Mouse (Mus musculus) retina, postnatal 1 day (tissue): ENCODE data around the gene Serpinb8.

Source experiments
- DNase-seq: peaks from one replicate; pipeline ENCODE4 v3.0.0-alpha.2; 2012

Gene Serpinb8

DNA sequence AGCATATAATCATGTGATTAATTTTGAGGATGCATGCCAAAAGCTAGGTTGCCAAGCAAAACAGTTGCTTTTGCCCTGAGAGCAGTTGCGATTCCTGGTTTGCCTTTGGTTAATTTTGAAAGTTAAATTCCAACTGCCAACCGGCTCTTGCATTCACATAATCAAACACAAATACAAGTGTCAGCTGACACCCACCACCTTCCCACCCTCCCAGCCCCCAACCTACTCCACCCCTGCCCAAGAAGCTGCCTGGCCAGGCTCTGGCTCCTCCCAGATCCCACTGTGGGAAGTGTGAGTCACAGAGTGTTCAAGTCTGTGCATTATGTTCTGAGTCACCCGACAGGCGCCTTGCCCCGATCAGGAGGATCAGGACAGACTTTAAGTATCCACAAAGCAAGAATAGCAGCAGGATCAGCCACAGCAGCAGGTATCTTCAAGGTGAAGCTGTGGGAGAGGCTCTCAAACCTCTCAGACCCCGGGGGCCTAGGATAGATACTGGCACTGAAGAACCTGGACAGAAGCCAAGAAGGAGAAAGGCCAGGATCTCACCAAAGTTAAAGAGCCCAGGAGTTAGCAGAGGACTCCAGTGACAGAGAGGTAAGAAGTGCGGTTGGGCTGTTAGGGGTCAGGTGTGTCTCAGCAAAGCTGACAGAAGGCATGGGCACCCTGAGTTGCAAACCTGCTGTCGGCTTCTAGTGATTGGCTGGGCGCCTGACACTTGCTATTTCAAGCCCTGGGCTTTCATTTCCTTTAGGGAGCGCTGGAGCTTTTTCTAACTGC lies at the start of gene Serpinb8:
TSS of gene Serpinb8 (plus strand) at position 316 of the 780 bp plus-strand sequence.
- no peak for DNase-seq

DNA sequence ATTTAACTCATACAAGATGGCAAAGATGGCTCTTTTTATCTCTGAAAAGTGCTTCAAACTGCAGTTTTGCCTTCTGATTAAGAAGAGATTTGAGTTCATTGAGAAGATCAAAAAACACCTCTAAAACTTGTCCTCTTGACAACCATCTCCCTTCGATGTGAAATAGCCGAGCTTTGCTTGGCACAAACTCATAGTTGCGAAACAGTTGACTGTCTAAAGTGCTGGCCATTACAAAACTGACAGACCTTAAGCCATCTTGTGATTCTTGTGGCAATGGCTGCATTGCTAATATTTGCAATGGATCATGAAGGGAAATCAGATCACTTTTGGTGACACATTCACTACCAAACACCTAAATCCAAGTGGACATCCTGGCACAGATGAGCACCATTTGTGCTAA lies 30.3 kb upstream of the Serpinb8 start:
- no peak for DNase-seq

DNA sequence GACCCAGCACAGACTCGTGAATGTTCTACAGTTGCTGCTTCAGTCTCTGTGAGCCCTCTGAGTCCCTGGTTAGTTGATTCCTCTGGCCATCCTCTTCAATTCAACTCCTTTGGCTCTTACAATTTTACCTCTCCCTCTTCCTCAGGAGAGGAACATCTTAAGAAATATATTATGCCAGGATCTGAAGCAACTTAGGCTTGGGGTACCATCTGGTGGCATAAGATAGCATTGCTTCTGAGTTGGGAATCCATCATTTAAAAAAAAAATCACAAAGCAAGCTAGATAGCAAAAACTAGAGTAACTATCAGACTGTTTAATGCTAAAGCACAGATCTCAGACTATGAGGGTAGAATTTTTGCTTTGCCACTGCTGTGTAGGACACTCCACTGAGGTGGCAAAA lies 27.7 kb upstream of the Serpinb8 start:
- no peak for DNase-seq

DNA sequence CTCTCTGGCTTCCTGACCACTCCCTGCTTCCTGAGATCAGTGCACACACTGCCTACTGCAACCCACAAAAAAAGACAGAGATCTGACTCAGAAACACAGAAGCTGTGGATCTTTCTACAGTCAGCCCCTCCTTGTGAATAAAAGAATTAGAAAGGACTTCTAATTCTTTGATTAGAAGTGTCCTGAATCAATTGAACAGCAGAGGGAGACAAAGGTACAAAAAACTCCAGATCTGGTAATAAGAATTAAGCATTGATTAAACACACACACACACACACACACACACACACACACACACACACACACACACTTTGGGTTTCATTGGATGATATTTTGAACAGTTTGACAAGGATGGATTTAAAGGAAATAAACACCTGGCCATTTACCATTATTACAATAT lies 24.2 kb upstream of the Serpinb8 start:
- DNase-seq = peak; percentile 32

DNA sequence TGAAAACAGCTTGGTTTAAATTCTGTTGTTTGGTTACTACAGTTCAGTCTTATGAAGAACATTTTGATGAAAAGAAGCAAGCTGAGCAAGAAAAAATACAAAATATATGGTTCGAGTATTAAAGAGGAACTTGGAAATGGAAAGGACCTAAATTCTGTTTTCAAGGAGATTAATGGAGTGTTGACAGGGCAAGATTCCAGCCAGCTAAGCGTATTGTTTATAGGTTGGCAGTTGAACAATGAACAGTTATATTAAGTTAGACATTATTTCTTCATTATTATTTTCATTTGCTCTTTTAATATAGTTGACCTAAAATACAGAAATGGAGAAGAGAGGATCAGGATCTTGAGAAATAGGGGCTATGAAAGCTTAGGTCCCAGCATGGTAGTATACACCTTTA lies 13.7 kb upstream of the Serpinb8 start:
- DNase-seq = no peak

DNA sequence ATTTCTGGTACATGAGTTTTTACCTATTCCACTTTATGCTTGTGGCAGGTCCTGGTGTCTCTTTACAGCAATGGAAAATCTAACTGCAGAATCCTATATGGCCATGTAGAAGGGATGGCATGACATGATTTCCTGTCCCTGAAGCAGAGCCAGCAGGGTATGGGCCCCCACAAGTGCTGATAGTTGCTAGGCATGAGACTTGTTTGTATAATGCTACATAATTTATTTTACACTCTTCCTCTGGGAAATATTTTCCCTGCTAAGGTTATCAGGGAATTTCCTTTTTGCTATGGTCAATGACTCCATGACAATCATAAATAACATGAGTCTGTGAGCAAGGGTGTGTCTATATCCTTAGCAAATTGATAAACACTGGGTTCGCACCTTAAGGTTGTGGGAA lies 12.3 kb upstream of the Serpinb8 start:
- no peak for DNase-seq

DNA sequence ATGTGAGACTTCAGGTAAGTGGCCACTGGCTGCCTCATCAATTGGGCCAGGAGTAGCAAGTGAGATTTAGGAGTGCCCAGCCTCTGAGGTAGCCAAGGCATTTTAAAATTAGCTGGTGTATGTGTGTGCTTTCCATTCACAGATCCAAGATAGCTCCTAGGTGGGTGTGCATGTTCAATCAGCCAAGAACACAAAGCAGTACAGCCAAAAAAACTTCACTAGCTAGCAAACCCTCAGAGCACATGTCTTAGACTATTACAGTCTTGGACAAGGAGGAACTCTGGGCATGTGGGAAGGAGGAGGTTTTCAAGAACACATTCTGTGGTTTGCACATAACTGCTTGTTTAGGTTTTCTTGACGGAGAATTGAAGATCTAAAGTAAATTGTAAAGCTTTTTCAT lies 8.6 kb upstream of the Serpinb8 start:
- DNase-seq = no peak

DNA sequence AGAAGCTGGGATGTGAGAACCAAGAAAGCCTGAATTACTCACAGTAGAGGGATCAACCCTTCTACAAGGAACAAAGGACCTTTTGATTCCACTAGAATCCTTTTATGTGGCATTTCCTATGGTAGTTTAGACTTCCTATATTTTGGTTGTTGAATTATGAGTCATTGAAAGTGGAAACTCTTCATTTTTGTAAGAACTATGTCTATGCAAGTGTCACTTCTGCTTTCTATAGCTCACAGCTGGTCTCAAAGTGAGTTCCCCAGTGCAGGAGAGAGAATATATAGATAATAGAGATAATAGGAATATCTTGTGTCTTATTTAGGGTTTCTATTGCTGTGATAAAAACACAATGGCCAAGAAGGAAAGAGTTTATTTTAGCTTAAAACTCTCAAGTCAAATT lies 6.9 kb upstream of the Serpinb8 start:
- no peak for DNase-seq

DNA sequence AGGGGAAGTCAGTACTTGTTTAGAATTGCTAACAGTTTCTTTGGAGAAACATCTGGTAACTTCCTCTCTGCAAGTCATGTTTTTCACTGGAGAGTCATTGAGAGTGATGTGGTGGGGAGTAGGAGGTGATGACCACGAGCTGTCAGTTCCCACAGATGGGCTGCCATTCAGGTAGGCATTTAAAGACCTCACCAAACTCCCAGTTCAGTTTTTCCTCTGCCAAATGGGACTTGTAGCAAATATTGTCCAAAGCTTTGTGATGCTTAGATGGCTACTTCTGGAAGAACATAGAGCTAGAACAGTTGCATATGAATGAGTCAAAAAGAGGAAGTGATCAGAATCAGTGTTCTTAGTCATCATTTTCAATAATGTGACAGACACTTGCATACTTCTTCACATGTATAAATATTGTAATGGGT lies 5.8 kb upstream of the Serpinb8 start:
- no peak for DNase-seq

DNA sequence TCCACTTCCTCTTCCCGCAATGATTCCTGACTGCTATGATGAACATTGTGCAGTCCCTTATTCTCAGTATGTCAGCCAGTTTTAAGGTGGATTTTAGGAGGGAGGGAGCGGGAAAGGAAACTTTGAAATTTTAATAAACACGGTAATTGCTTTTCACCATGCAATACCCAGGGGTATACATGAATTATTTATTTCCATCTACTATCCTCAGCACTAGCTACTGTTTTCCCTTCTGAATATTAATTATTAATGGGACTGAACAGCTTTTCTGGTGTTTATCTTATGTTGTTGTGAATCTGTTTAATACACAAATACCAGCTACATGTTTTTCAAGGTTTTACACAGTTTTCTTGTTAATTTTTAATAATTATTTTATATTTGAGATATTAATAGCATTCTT lies 4.9 kb upstream of the Serpinb8 start:
- DNase-seq = no peak

DNA sequence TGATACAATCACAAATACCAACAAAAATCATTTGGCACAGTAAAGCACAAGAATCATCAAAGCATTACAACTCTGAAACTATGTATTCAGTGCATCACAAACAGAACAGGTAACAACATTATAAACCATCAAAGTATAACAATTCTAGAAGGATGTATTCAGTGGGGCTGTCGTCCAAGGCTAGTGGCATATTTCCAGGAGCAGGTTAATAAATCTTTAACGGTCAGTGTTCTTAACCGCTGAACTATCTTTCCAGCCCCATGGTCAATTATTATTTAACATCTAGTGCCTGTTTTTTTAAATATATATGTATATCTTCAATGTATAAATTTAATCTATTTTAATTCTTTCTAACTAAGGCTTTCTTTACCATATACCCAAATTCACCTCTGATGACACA lies 3.6 kb upstream of the Serpinb8 start:
- DNase-seq = no peak

DNA sequence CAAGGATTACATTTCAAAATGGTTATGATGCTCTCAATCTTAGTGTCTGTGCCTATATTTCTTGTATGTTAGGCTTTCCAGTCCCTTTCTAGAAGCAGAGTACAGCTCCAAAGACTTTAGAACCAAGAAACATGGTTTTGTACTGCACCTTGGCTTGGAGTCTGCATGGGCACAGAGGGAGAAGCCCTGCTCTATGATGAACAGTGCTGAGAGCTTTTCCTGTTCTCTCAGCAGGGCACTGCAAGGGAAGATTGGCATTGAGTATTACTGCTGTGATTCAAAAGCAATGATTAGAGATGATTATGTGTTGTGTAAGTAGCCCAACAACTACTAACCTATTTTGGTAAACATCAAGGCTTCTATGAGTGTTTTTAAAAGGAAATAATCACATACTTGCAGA lies 1.6 kb upstream of the Serpinb8 start:
- DNase-seq = no peak

DNA sequence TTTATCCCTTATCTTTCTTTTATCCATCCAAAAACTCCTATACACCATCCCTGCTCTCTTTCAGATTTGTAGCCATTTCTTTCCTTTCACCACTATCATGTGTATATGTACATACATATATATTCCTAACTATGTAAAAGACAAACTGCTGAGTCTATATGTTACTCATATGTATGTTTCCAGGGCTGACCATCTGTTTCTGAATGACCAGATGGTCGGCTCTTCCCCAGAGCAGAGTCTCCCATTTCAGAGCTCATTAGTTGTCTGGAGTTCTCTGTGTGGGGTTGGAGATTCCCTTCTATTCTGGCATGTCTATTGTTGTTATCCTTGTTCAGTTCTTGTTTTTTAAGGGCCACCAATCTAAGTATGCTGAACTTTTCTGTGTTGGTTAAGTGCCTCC lies 1.2 kb upstream of the Serpinb8 start:
- no peak for DNase-seq

DNA sequence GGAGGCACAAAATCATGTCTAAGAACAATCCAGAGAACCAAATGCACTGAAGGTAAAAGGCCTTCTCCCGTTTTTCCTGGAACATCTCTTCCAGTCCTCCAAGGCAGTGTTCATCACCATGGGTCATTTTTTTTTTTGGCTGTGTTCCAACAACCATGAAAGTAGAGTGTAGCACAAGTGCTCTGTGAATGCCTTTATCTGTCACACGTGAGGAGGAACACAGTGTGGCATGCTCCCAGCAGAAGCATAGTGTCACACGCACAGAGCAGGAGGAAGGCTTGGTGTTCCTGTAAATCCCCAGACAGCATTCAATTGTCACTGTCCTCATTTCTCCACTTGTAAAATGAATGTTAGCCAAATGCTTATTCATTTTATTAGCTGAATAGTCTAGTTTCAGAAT lies 2.8 kb downstream of the Serpinb8 start:
- no peak for DNase-seq

DNA sequence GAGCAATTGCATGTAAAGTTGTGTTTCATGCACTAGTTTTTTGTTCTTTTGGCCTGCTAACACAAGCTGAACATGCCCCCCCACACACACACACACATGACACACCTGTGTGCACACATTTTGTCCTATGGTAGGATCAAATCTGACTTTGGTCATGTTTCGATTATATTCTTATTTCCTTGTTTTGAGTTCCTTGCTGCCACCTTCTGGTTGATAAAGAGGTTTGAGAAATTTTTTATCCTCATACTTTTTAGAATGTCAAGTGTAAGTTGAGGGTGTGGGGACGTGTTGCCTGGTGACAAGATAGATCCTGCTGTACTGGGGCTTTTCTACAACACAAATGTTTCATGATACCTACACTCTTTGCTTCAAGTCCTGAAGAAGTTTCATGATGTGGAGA lies 3.7 kb downstream of the Serpinb8 start:
- DNase-seq = no peak

DNA sequence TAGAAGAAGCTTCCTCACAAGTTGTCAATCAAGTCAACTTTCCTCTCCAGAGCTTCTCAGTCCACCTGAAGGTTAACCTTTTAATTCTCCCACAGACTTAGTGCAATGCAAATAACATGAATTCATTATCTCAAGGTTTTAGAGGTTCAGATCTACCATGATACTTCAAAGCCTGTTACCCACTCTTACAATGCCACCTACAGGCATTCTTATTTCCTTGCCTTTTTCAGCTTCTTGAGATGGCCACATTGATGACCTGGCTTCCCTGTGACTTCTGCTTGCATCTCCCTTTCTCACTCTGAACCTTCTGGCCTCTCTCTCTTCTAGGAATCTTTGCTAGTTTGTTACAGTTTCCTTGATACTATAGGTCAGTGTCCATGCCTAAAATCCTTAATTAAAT lies 7.1 kb downstream of the Serpinb8 start:
- DNase-seq = no peak

DNA sequence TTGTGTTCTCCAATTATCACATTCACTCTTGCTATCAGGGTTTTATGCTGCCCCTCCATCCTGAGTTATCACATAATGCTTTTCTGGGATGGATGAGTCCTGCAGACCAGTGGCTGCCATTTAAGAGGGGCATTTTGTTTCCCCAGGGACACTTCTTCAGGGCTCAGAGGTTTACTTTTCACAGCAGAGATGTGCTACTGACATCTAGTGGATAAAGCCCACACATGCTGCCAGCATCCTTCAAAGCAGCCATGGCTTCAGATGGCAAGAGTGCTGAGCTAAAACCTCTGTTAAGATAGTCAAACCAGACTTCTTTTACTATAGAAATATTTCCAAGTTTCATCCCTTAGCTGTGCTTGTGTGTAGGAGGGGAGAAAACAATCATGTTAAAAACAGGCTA lies 8.7 kb downstream of the Serpinb8 start:
- peak; percentile 39 for DNase-seq

DNA sequence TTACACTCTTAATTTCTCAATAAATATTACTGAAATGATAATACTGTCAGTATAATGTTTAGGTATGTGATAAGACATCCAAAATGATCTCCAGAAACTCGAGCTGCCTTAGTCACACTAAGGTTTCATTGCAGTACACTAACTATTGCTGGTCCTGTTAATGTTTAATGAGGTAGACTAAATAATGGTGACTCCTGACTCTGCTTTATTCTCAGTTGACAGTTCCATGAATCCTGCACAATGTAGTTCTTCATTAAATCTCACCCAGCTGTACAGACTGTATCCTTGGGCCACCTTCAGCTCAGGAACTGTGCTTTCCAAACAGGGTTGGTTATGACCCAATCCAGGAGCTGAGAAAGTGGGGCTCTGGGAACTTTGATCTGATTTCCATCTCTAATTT lies 19.1 kb downstream of the Serpinb8 start:
- no peak for DNase-seq

DNA sequence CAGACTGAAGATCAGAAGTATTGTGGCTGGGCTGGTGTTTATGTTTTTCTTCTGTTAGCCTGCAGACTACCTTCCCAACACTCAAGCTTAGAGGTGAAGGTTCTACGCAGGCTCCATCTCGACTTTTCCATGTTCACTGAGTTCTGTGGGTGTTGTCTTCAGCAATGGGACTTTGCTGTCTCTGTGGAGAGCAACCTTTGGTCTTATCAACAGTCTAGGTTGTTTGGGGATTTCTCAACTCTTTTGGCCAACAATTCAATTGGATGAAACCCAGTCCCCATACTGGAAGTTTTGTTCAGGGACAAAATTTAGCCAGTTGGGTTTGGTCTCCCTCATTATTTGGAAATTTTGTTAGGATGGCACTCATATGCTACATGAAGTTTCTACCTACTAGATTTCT lies 24.3 kb downstream of the Serpinb8 start:
- DNase-seq = no peak

DNA sequence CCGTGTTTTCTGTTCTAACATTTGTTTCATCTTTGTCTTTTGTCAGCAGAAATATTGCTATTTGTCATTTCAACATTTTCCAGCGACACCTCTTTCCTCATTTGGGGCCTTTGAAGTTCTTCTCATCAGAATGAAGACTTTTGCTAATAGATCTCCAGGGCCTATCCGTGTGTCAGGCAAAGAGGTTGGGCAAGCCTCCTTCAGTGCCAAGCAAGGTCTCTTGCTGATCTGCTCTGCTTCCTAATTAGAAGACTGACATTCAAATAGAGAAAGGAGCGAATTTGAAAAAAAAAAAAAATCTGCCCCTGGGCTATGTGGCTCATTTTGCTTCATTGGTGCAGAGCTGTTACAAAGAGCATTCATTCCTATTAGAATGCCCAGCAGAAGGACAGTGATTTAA lies 32.2 kb downstream of the Serpinb8 start:
- peak; percentile 21 for DNase-seq

DNA sequence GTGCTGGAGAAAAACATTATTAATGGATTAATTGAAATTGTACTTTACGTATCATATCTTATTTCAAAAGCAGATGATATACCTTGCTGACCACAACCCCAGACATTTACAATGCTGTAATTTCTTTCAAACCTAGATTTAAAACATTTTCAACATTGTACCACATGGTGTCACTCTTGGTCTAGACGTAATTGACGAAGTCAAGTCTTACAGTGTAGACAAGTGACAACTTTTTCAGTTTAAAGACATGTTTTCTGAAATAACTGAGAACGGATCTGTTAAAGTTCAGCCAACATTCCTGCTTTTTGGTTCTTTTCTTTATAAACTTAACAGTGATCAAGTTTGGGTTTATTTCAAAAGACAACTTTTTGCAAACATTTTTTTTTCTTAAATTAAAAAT lies 46.1 kb downstream of the Serpinb8 start:
- peak; percentile 59 for DNase-seq

DNA sequence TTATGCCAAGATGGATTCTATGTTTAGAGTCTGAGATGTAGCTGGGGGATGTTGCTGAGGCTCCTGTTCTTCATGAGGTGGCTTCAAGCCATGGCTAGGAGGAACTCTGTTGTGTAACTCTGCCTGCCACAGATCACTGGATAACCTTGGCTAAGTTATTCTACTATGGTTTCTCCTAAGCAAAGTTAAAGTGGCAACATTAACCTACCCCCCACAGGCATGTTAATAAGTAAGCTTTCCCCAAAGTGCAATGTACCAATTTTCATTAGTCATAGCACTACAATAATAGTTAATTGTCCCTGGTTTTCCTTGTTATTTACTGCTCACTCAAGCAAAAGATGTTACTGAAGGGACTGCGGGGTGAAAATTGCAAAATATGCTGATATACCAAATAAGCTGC lies 48.2 kb downstream of the Serpinb8 start:
- no peak for DNase-seq

DNA sequence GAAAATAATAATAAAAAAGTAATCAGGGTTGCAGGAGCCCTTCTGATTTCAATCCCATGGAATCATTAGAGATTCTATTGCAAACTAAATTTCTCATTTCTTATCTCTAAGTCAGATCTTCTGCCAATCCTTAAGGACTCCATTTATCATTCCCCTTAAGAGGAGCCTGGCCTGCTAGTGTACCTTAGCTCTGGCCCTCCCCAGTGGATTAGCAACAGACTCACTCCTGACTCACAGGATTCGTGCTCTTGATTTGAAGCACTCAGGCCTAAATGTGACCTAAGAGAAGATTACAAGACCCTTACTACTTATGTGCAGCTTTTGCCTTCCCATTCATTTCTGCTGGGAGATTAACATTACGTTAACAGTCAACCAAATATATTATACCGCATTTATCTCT lies 48.7 kb downstream of the Serpinb8 start:
- DNase-seq = no peak

DNA sequence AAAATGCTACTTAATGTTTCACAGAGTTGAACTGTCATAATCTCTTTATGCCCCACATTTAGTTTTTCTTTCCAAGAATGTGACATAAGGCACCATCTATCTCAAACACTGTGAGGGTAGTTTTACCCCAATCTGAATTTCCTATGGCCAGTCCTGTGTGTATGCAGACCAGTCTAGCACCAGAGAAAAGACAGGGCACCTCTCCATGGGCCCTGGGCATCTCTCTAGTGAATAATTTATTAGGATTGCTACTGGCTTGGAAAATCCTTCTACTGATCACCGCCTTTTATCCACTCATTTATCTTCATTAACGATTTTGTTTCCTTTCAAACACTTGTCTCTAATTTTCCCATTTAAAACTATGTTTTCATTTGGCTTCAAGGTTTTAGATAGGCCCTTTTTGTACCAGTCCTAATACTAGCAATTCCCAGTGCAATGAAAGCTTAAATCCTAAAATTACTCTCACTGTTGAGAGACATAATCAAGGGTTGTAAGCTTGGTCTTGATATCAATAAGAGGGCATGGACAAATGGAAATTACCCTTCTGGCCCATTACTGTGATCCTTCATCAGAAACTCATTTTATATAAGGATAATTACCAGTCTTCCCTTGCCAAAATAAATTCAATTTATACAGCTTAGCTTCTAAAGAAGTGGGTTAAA lies 52.8 kb downstream of the Serpinb8 start:
- DNase-seq = no peak

DNA sequence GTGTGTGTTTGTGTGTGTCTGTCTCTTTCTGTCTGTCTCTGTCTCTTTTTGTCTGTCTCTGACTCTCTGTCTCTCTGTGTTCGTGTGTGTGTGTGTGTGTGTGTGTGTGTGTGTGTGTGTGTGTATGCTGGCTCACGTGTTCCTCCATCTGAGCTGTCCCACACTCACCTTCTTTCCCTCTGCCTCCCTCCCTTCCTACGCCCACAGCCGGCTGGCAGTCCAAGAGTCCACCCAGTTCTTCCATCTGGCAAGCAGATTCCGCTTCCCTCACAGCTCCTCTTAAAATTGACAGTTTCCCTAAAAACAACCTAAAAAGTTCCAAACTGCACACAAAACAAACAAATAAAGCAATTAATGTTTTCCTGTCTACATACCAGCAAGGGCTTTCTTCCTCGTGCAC lies 55.3 kb downstream of the Serpinb8 start:
- no peak for DNase-seq
